Comparison of ENCODE assay signal across 9 mouse cellular contexts in genomic region chr10:80856267-80856666, GRCm38 (mm10). TPM values are rescaled to one million over a fixed set of nuclear protein-coding genes. Genes with fewer than 3 reads are reported as not detected.
DNase-seq lines count a peak whose midpoint lies in the region; ATAC-seq and TF ChIP-seq lines count a peak whose summit lies in the region.
"Had no signal": no experiment of that assay in that cellular context is flagged by ENCODE, and none has a peak within 500 bp of the region (broad histone marks: within the 10 kb centered on the region; RNA-seq: fewer than 3 reads in every experiment).

No protein-coding gene starts in this region.

- peak overlapping the region; percentile 90; the same call in 1 of the 2 replicates for H3K9ac ChIP-seq in embryonic facial prominence, embryonic 15.5 days
- H3K9ac ChIP-seq in hindbrain, embryonic 11.5 days (ENCODE audit: low read depth, low read length): no peak overlapping the region

- H3K27ac ChIP-seq in thymus, adult 2 months (ENCODE audit: control insufficient read depth, insufficient read depth, low read length): no peak overlapping the region
- peak overlapping the region; percentile 48; the same call in 1 of the 2 replicates for H3K27ac ChIP-seq in embryonic facial prominence, embryonic 15.5 days (replicated peaks)
- no peak overlapping the region for H3K27ac ChIP-seq in hindbrain, embryonic 11.5 days (ENCODE audit: low read depth, low read length)

- no peak for TF ChIP-seq CTCF in thymus, adult 2 months (IDR thresholded peaks at IDR 0.05; ENCODE audit: borderline replicate concordance, control insufficient read depth, extremely low read depth, insufficient read depth, low read length, poor library complexity)

- DNase-seq in thymus, postnatal 0 days (ENCODE audit: low spot score): peak; percentile 50
- DNase-seq in thymus, adult 2 months: no peak
- DNase-seq in hindbrain, embryonic 11.5 days (ENCODE audit: low spot score): no peak
- DNase-seq in cerebellum, postnatal 25 days: no peak
- DNase-seq in kidney, adult 8-10 months: no peak
- no peak for DNase-seq in cerebellum, adult 18-20 months

- H3K4me3 ChIP-seq in thymus, adult 2 months (ENCODE audit: control insufficient read depth, insufficient read depth, low read length): no peak overlapping the region
- peak overlapping the region; percentile 96 for H3K4me3 ChIP-seq in embryonic facial prominence, embryonic 15.5 days (replicated peaks)
- H3K4me3 ChIP-seq in hindbrain, embryonic 11.5 days (ENCODE audit: low read depth, low read length): 0 out of 2 replicates have a peak overlapping the region, but pooled peaks have one; percentile 4

- H3K36me3 ChIP-seq in thymus, adult 2 months (ENCODE audit: control insufficient read depth, insufficient read depth, low read length): no peaks in the 10 kb centered on the region
- peaks cover 20% of the 10 kb centered on the region for H3K36me3 ChIP-seq in embryonic facial prominence, embryonic 15.5 days
- no peaks in the 10 kb centered on the region for H3K36me3 ChIP-seq in hindbrain, embryonic 11.5 days (ENCODE audit: control insufficient read depth, insufficient read depth, low read length)

- peak overlapping the region; percentile 100 for H3K4me2 ChIP-seq in embryonic facial prominence, embryonic 15.5 days (replicated peaks)
- peak overlapping the region; percentile 98; the same call in 1 of the 2 replicates for H3K4me2 ChIP-seq in hindbrain, embryonic 11.5 days (replicated peaks; ENCODE audit: low read depth, low read length)

- no peaks in the 10 kb centered on the region for H3K9me3 ChIP-seq in embryonic facial prominence, embryonic 15.5 days (replicated peaks)
- H3K9me3 ChIP-seq in hindbrain, embryonic 11.5 days (ENCODE audit: control insufficient read depth, low read length): no peaks in the 10 kb centered on the region

- no peak for ATAC-seq in embryonic facial prominence, embryonic 15.5 days (ENCODE audit: insufficient number of reproducible peaks, low FRiP score, low TSS enrichment, low read depth)
- ATAC-seq in hindbrain, embryonic 11.5 days (ENCODE audit: low FRiP score): no peak
- 0 out of 2 replicates have a peak, but pooled peaks have one; percentile 11 for ATAC-seq in megakaryocyte, adult 5-6 weeks (ENCODE audit: poor library complexity, severe bottlenecking)

- H3K4me1 ChIP-seq in thymus, adult 2 months (replicated peaks; ENCODE audit: control insufficient read depth, insufficient read depth, low read length): peaks cover 20% of the 10 kb centered on the region
- H3K4me1 ChIP-seq in embryonic facial prominence, embryonic 15.5 days: peaks cover 38% of the 10 kb centered on the region
- H3K4me1 ChIP-seq in hindbrain, embryonic 11.5 days (replicated peaks; ENCODE audit: control insufficient read depth, insufficient read depth, low read length): peaks cover 6% of the 10 kb centered on the region; the same call in 1 of the 2 replicates

- no peak for TF ChIP-seq POLR2A in thymus, adult 2 months (IDR thresholded peaks at IDR 0.05; ENCODE audit: control insufficient read depth, extremely low read depth, insufficient read depth, low read length, poor library complexity)

- WGBS in thymus, adult 2 months: 25% methylated on average over 3 of the region's 3 CpGs
- WGBS in embryonic facial prominence, embryonic 15.5 days: 34% methylated on average over 3 of the region's 3 CpGs
- 73% methylated on average over 3 of the region's 3 CpGs for WGBS in hindbrain, embryonic 11.5 days

- no peaks in the 10 kb centered on the region for H3K27me3 ChIP-seq in thymus, adult 2 months (ENCODE audit: control insufficient read depth, insufficient read depth, low read length)
- H3K27me3 ChIP-seq in embryonic facial prominence, embryonic 15.5 days: no peaks in the 10 kb centered on the region
- no peaks in the 10 kb centered on the region for H3K27me3 ChIP-seq in hindbrain, embryonic 11.5 days (ENCODE audit: control insufficient read depth, insufficient read depth, low read length)

RNA-seq across cellular contexts. Expression of gene Sppl2b, which starts 1.2 kb away (rescaled TPM):
- 26.8 and 27.7 TPM in 2 replicates for polyA plus RNA-seq in thymus, postnatal 0 days (2015; fragmentation: Nextera tagmentation; extraction: Ambion mirVana)
- 153 and 167 TPM in 2 replicates for polyA plus RNA-seq in thymus, adult 2 months (2012; rRNA removed)
- polyA plus RNA-seq in embryonic facial prominence, embryonic 15.5 days (2015; fragmentation: Nextera tagmentation; extraction: Ambion mirVana): 51.3 and 60.7 TPM in 2 replicates
- polyA plus RNA-seq in hindbrain, embryonic 11.5 days (2014; fragmentation: Nextera tagmentation; extraction: Ambion mirVana): 25.1 and 25.4 TPM in 2 replicates
- 10.1 and 10.4 TPM in 2 replicates for total RNA-seq in megakaryocyte, adult 5-6 weeks (2015)
- 9.1 and 15.1 TPM in 2 replicates for total RNA-seq in megakaryocyte, adult 5-6 weeks (2017)

RNA-seq across cellular contexts. Expression of gene Lsm7, which starts 1.3 kb away (rescaled TPM):
- 338 and 340 TPM in 2 replicates for polyA plus RNA-seq in thymus, postnatal 0 days (2015; fragmentation: Nextera tagmentation; extraction: Ambion mirVana)
- 187 and 242 TPM in 2 replicates for polyA plus RNA-seq in thymus, adult 2 months (2012; rRNA removed)
- polyA plus RNA-seq in embryonic facial prominence, embryonic 15.5 days (2015; fragmentation: Nextera tagmentation; extraction: Ambion mirVana): 252 and 265 TPM in 2 replicates
- polyA plus RNA-seq in hindbrain, embryonic 11.5 days (2014; fragmentation: Nextera tagmentation; extraction: Ambion mirVana): 260 and 271 TPM in 2 replicates
- 56.6 and 58.0 TPM in 2 replicates for total RNA-seq in megakaryocyte, adult 5-6 weeks (2015)
- total RNA-seq in megakaryocyte, adult 5-6 weeks (2017): 104 and 130 TPM in 2 replicates

RNA-seq across cellular contexts. Expression of gene Lingo3, which starts 12.4 kb away (rescaled TPM):
- 0.06 and 0.18 TPM in 2 replicates for polyA plus RNA-seq in thymus, postnatal 0 days (2015; fragmentation: Nextera tagmentation; extraction: Ambion mirVana)
- polyA plus RNA-seq in thymus, adult 2 months (2012; rRNA removed): 0.10 and 1.0 TPM in 2 replicates
- polyA plus RNA-seq in embryonic facial prominence, embryonic 15.5 days (2015; fragmentation: Nextera tagmentation; extraction: Ambion mirVana): 2.2 and 2.5 TPM in 2 replicates
- polyA plus RNA-seq in hindbrain, embryonic 11.5 days (2014; fragmentation: Nextera tagmentation; extraction: Ambion mirVana): 0.24 and 0.29 TPM in 2 replicates
- total RNA-seq in megakaryocyte, adult 5-6 weeks (2015): not detected in 2 replicates
- total RNA-seq in megakaryocyte, adult 5-6 weeks (2017): not detected in 2 replicates

RNA-seq across cellular contexts. Expression of gene Tmprss9, which starts 15.4 kb away (rescaled TPM):
- polyA plus RNA-seq in thymus, postnatal 0 days (2015; fragmentation: Nextera tagmentation; extraction: Ambion mirVana): 0.08 and 0.09 TPM in 2 replicates
- 0.23 and 0.28 TPM in 2 replicates for polyA plus RNA-seq in thymus, adult 2 months (2012; rRNA removed)
- polyA plus RNA-seq in embryonic facial prominence, embryonic 15.5 days (2015; fragmentation: Nextera tagmentation; extraction: Ambion mirVana): 0.04 and 0.05 TPM in 2 replicates
- 0.05 and 0.06 TPM in 2 replicates for polyA plus RNA-seq in hindbrain, embryonic 11.5 days (2014; fragmentation: Nextera tagmentation; extraction: Ambion mirVana)
- total RNA-seq in megakaryocyte, adult 5-6 weeks (2015): not detected in 2 replicates
- total RNA-seq in megakaryocyte, adult 5-6 weeks (2017): not detected in 2 replicates
- total RNA-seq: heart, postnatal 10 days had no signal

RNA-seq across cellular contexts. Expression of gene Oaz1, which starts 29.8 kb away (rescaled TPM):
- polyA plus RNA-seq in thymus, postnatal 0 days (2015; fragmentation: Nextera tagmentation; extraction: Ambion mirVana): 2,037 and 2,048 TPM in 2 replicates
- polyA plus RNA-seq in thymus, adult 2 months (2012; rRNA removed): 1,706 and 1,988 TPM in 2 replicates
- 1,751 and 1,885 TPM in 2 replicates for polyA plus RNA-seq in embryonic facial prominence, embryonic 15.5 days (2015; fragmentation: Nextera tagmentation; extraction: Ambion mirVana)
- 1,755 and 1,772 TPM in 2 replicates for polyA plus RNA-seq in hindbrain, embryonic 11.5 days (2014; fragmentation: Nextera tagmentation; extraction: Ambion mirVana)
- total RNA-seq in megakaryocyte, adult 5-6 weeks (2015): 1,171 and 1,242 TPM in 2 replicates
- total RNA-seq in megakaryocyte, adult 5-6 weeks (2017): 206 and 296 TPM in 2 replicates
